Mouse (Mus musculus) hematopoietic stem cell, adult 5-6 weeks (primary cell): ENCODE data around the gene Lrrc9. TPM values are rescaled to one million over a fixed set of nuclear protein-coding genes. Genes with fewer than 3 reads are reported as not detected.
A peak's percentile ranks its signal among the peaks of the same experiment; 100 is the strongest.

Source experiments
- ATAC-seq, 2 experiments: fragments of 125-278 bp in 1 of 2; replicated peaks in 1 of 2; 2 replicates each; pipeline ENCODE4 v1.8.0; 2016 to 2017; ENCODE audit warnings: inconsistent platforms in 2 of 2, mild to moderate bottlenecking in 2 of 2, moderate number of reproducible peaks in 2 of 2, low read depth in 1 of 2, moderate TSS enrichment in 1 of 2; ENCODE audit not compliant: low FRiP score in 2 of 2, poor library complexity in 2 of 2, severe bottlenecking in 2 of 2, insufficient read depth in 1 of 2, low TSS enrichment in 1 of 2
- total RNA-seq: library from RNA; stranded (forward); fragments of 172-1452, 232-1000 nt; gene quantifications from 2 replicates; pipeline ENCODE4 v1.2.3, GENCODE M21; 2017

Lrrc9 gene
- total RNA-seq, result 0.74 and 3.9 TPM in 2 replicates

- peak; percentile 83 to 84 for ATAC-seq
Observed at GRCm38 (mm10) chr12:72441839-72442576, at the start of gene Lrrc9. Gene Lrrc9 (plus strand): TSS chr12:72441866.

DNA sequence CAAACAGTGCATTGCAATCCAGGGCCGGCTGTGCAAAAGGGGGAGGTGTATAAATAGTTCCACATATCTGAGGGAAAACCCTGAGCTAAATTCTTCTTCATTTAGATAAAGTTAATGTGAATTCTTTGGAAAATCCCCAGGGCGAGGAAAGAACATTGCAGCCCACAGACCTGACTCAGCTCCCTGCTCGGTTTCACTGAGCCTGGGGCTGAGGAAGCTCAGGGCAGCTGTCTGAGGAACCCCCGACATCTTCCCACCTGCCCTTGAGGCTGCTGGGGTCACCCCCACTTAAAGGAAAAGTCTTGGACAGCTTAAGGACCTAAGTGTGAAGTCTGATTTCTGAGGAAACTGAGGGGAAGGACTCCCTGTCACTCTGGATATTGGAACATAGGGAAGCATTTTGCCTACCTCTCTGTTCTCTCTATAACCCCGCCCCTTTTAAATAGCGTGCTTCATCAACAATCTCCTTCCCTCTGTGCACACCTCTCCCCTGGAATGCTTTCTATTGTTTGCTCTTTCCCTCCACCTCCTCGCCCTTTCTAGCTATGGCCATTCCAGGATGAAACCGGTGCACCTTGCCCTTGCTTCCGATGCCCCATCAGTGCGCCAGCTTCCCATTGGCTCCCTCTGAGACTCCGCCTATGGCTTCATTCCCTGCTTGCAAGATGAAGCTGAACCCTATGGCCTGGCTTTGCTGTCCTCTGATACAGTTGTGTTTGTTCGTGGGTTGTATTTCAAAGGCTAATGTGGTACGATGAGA is 48.4 kb upstream of the Lrrc9 start:
- no peak for ATAC-seq

- ATAC-seq, result no peak
Observed at GRCm38 (mm10) chr12:72405031-72405430, 36.6 kb upstream of the Lrrc9 start.

DNA sequence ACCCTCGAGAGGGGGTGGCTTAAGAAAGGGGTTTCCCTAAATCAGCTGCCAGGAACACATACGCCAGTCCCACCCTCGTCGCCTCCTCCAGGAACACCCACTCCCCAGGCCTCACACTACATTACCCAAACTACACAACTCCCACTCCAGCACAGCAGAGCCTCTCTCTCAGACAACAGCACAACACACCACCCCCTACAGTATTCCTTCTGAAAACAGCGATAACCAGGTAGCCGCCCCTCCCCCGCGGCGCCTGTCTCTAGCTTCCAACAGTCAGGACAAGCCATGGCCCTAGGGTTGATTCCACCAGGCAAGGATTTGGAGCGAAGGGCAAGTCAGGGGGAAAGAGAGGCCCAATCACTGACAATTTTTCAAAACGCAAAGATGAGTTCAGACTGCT is 34.5 kb upstream of the Lrrc9 start:
- ATAC-seq, result no peak; a peak in 1 of 4 replicates

- ATAC-seq, result no peak
Observed at GRCm38 (mm10) chr12:72407721-72408110, 34.0 kb upstream of the Lrrc9 start.

DNA sequence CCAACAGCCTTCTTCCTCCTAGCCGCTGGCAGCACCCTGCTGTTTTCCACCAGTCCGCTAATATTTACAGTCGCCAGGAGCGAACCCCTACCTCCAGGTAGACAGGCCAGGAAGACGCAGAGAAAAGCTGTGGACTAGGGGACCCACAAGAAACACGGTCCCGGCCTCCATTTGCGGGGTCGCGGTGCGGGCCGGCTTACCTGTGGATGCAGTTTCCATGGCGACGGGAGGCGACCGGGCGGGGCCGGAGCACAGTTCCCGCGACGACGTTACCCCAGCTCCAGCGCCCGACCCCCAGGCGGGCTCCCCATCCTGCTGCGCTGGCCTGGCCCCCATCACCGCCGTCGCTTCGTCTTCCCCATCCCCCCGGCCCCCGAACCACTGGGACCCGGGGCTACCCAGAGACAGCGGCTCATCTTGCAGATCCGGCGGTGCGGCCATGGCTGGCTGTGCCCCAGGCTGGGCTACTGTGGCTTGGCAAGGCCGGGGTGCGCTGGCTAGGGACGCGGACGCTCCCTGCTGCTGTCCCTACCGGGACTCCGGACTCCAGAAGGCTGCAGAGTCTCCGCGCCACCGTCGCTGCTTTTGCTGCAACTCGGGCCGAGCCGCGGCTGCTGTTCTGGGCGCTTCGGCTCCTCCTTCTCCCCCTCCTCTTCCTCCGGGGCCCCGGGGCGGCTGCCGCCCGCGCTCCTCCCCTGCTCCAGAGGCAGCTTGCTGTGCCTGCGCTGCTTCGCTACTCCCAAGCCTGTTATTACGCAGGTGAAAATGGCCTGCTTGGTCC is 33.4 kb upstream of the Lrrc9 start:
- peak; percentile 68 to 69 for ATAC-seq

DNA sequence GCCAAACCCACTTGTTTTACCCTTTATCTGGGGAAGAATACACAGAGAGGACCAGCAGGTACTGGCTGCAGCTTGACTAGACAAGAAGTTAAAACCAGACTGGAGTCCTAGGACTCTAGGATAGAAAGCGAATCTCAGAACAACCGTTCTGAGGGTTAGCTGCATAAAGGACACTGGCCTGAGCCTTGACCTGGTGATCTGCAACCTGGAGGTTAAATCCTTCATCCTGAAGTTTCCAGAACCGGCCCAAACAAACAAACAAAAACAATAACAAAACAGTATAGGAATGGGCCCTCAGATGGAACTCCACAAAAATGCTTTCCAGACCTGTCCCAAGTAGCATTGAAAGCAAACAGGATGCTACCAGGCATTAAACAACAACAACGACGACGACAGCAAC is 32.7 kb upstream of the Lrrc9 start, which contains the start of gene Rtn1:
Rtn1 (minus strand) TSS at position 101 of the 400 bp plus-strand sequence.
- no peak for ATAC-seq

- ATAC-seq, result no peak
Observed at GRCm38 (mm10) chr12:72417762-72418161, 23.9 kb upstream of the Lrrc9 start.

DNA sequence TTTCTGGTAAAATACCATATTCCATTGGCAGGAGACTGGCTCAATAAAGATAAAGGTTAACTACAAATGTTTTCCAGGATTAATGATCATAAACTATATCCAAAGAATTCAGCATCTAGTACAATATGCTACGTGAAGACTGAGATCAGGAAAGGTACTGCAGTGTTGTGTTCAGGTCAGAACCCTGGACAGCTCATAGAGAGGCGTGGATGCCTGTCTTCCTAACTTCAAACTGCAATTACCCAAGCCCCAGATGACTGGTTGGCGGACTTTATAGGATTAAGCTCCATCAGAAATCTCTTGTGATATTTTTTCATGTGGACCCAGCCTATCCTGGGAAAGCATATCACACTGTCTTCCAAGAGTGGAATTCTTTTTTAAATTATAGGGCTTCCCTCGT is 19.0 kb upstream of the Lrrc9 start:
- ATAC-seq, result no peak

GRCm38 (mm10) chr12:72427722-72428126 is 13.9 kb upstream of the Lrrc9 start:
- peak; percentile 84 to 85 for ATAC-seq

DNA sequence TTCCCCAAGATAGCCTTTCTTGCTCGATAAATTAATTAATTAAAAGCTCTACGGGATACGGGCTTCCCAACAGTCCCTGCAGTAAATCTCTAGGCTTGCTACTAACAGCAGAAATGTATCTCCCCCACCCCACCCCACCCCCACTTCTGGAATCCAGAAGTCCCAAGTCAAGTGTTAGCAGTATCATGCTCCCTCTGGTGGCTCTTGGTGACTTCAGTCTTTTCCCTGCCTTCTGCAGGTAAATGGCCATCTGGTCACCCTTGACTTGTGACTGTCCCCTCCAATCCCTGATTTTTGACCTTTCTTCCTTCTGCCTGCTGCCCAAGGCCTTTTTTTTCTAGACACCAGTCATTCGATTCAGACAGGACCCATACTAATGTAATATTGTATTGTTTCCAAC is 9.5 kb upstream of the Lrrc9 start:
- ATAC-seq, result no peak

- no peak for ATAC-seq
Observed at GRCm38 (mm10) chr12:72433241-72433865, 8.3 kb upstream of the Lrrc9 start.

- ATAC-seq, result no peak
Observed at GRCm38 (mm10) chr12:72437676-72438341, 3.9 kb upstream of the Lrrc9 start.

DNA sequence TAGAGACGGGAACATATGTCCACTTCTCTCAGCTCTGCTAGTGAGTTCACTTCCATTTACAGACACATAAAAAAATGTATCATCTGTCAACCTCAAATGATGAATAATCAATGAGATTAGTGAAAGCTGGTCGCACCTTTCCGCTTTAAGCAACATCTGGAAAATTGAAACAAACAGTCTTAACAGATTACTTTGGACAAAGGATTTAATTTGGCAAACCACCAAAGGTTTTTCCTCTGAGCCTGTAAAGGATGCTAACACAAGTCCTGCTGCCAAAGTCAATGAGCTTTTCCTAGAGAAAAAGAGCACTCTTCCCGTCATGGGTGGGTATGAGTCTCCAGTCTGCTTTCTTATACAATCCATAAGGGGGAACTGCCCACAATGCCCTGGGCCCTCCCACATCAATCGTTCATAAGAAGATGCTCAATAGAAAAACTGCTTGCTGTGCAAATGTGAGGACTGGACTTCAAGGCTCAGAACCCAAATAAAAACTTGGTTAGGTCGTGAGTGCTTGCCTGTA is 2.6 kb upstream of the Lrrc9 start:
- ATAC-seq, result no peak

GRCm38 (mm10) chr12:72453941-72454340 is 12.3 kb downstream of the Lrrc9 start:
- no peak for ATAC-seq

DNA sequence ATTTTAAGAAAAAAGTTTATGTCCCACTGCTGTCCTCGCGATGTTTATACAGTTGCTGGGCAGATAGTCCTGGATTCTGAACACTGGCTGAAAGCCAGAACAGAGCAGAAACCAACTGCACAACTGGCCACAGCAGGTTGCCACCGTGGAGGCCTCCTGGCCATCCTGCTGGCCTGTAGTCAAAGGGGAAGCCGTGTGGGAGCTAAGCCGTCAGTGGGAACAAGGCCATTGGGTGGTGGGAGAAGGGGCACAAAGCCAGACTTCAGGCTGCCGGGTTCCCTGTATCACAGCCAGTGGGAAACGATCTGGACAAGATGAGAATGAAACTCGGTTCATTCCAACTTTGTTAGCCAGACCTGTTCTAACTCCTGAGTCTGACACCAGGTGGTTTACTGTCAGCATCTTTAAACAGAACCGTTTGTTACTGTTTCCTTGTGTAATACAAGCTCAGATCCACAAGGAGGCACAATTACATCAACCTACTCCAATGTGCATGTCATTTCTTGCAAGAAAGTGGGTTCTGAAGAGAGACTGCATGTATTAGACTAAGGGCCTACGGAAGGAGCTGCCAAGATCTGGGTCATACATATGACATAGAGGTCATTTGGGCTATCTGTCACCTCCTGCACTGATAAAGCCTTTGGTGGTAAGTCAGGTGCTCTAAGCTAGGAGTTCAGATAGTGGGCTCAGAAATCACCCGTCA is 19.7 kb downstream of the Lrrc9 start:
- ATAC-seq, result peak in 1 of 2 experiments; percentile 74; a peak in 2 of 4 replicates
